Mouse (Mus musculus) myocyte (in vitro differentiated cells): ENCODE results near the gene Gm45785. TPM values are rescaled to one million over a fixed set of nuclear protein-coding genes. Genes with fewer than 3 reads are reported as not detected.

Experiments
- H3K27me3 ChIP-seq: one replicate; pipeline ENCODE4 v1.6.1; 2011; ENCODE audit not compliant: control insufficient read depth, insufficient read depth, insufficient read length
- H3K36me3 ChIP-seq: one replicate; pipeline ENCODE4 v1.6.1; 2011; ENCODE audit not compliant: control insufficient read depth, insufficient read depth
- H3K4me2 ChIP-seq: one replicate; pipeline ENCODE4 v1.6.1; 2011; ENCODE audit warnings: low read depth, control low read depth
- H3K4me3 ChIP-seq: one replicate; pipeline ENCODE4 v1.5.1; 2011; ENCODE audit warnings: mild to moderate bottlenecking, control low read depth, moderate library complexity
- H3K79me2 ChIP-seq: one replicate; pipeline ENCODE4 v1.6.1; 2011; ENCODE audit not compliant: control insufficient read depth, insufficient read depth
- H3ac ChIP-seq: one replicate; pipeline ENCODE4 v1.6.1; 2011; ENCODE audit not compliant: control insufficient read depth, insufficient read length
- CEBPB ChIP-seq: IDR thresholded peaks from 2 replicates; pipeline ENCODE4 v1.6.1; 2011; ENCODE audit warnings: mild to moderate bottlenecking, moderate library complexity; ENCODE audit not compliant: poor library complexity, insufficient read depth, severe bottlenecking
- E2F4 ChIP-seq: IDR thresholded peaks from one replicate; pipeline ENCODE4 v1.6.1; 2011; ENCODE audit warnings: mild to moderate bottlenecking, control low read depth, moderate library complexity; ENCODE audit not compliant: insufficient read depth
- MAX ChIP-seq: IDR thresholded peaks from one replicate; pipeline ENCODE4 v1.6.1; 2011; ENCODE audit warnings: low read depth, mild to moderate bottlenecking, control low read depth
- MYOD1 ChIP-seq, 3 experiments: IDR thresholded peaks; one replicate each; pipeline ENCODE4 v1.6.1; 2011; ENCODE audit warnings: control low read depth in 2 of 3, low read depth in 2 of 3, mild to moderate bottlenecking in 2 of 3, moderate library complexity in 1 of 3; ENCODE audit not compliant: insufficient read length in 2 of 3, control insufficient read depth in 1 of 3
- MYOG ChIP-seq, 3 experiments: IDR thresholded peaks; one replicate each; pipeline ENCODE4 v1.6.1; 2011; ENCODE audit warnings: control low read depth in 2 of 3, low read depth in 2 of 3, mild to moderate bottlenecking in 2 of 3; ENCODE audit not compliant: insufficient read length in 2 of 3, control insufficient read depth in 1 of 3, insufficient read depth in 1 of 3
- POLR2A ChIP-seq: IDR thresholded peaks from one replicate; pipeline ENCODE4 v1.6.1; 2011; ENCODE audit warnings: low read depth, mild to moderate bottlenecking, control low read depth, moderate library complexity; ENCODE audit not compliant: insufficient read length
- POLR2AphosphoS2 ChIP-seq: IDR thresholded peaks from one replicate; pipeline ENCODE4 v1.6.1; 2011; ENCODE audit warnings: low read depth, control low read depth; ENCODE audit not compliant: insufficient read length
- REST ChIP-seq: IDR thresholded peaks from one replicate; pipeline ENCODE4 v1.6.1; 2011; ENCODE audit warnings: mild to moderate bottlenecking, control low read depth, moderate library complexity; ENCODE audit not compliant: insufficient read depth, insufficient read length
- SRF ChIP-seq: IDR thresholded peaks from one replicate; pipeline ENCODE4 v1.6.1; 2011; ENCODE audit warnings: low read depth; ENCODE audit not compliant: control insufficient read depth, insufficient read length
- TCF12 ChIP-seq: IDR thresholded peaks from one replicate; pipeline ENCODE4 v1.6.1; 2011; ENCODE audit warnings: mild to moderate bottlenecking, control low read depth; ENCODE audit not compliant: poor library complexity, insufficient read depth, severe bottlenecking
- TCF3 ChIP-seq: IDR thresholded peaks from one replicate; pipeline ENCODE4 v1.6.1; 2011; ENCODE audit warnings: low read depth, control low read depth; ENCODE audit not compliant: insufficient read length
- USF1 ChIP-seq: IDR thresholded peaks from one replicate; pipeline ENCODE4 v1.6.1; 2011; ENCODE audit warnings: low read depth, mild to moderate bottlenecking, control low read depth, moderate library complexity
- polyA plus RNA-seq: library from polyadenylated mRNA; unstranded; fragments of >200 nt; fragmentation: generic; extraction: Trizol; gene quantifications from one replicate; pipeline ENCODE4 v1.2.1, GENCODE M21; 2012; ENCODE audit warnings: missing spikeins

The Gm45785 gene
- polyA plus RNA-seq, 1 experiment: not detected

DNA sequence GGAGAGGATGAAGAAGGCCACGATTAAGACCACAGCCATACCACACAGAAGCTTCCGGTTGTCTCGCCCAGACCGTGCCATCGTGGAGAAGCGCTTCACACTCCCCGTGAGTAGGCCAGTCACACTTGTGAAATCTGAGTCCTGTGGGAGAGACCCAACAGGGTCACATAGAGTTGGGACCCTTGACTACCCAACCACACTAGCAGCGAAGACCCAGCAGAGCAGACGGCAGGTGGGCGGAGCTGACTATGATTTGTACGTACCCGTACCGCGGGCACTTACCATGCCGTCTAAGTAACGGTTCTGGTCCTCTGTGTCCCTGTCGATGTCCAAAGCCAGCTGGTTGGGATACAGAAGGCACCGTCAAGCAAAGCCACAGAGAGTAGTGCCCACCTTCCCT lies 1.6 kb downstream of the Gm45785 start:
- Histone ChIP-seq H3K79me2 (peaks cover 42% of the 10 kb centered on the region), H3ac (no peak overlapping the region), H3K4me2 (no peak overlapping the region), H3K36me3 (peaks cover 6% of the 10 kb centered on the region), H3K4me3 (peak overlapping the region; percentile 97), H3K27me3 (no peaks in the 10 kb centered on the region)
- TF ChIP-seq TCF3 (no peak), USF1 (no peak), TCF12 (no peak), MAX (no peak)

DNA sequence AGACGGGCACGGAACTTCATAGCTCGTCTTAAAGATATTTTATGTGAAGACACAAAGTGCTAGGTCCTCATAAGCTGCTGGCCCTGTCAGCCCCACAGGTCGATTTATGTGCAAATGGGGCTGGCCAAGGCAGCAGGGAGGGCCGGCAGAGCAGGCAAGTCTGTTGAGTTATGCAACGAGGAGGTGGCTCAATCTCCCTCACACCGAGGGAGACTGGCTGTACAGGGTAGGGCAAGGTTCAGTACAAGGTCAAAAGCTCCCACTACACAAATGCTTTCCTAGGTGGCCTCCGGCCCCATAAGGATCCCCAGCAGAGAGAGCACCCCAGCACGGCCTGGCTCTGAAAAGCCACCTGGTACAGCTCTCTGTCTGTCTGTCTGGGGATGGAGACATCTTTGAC lies 2.7 kb downstream of the Gm45785 start:
- no peaks in the 10 kb centered on the region for H3K27me3 ChIP-seq
- no peak overlapping the region for H3K4me3 ChIP-seq
- peaks cover 6% of the 10 kb centered on the region for H3K36me3 ChIP-seq
- H3K79me2 ChIP-seq: peaks cover 31% of the 10 kb centered on the region
- TF ChIP-seq MAX (no peak), POLR2AphosphoS2 (no peak), CEBPB (no peak), TCF3 (no peak), USF1 (no peak), REST (no peak), E2F4 (no peak), SRF (no peak), POLR2A (no peak), TCF12 (no peak), MYOD1 (IDR thresholded peaks at IDR 0.05; ENCODE audit: control insufficient read depth in 1 of 3, insufficient read length in 2 of 3, low read depth in 2 of 3) (no peak), MYOG (IDR thresholded peaks at IDR 0.05; ENCODE audit: control insufficient read depth in 1 of 3, insufficient read depth in 1 of 3, insufficient read length in 2 of 3, low read depth in 2 of 3) (no peak)
- H3K4me2 ChIP-seq: no peak overlapping the region
- no peak overlapping the region for H3ac ChIP-seq

DNA sequence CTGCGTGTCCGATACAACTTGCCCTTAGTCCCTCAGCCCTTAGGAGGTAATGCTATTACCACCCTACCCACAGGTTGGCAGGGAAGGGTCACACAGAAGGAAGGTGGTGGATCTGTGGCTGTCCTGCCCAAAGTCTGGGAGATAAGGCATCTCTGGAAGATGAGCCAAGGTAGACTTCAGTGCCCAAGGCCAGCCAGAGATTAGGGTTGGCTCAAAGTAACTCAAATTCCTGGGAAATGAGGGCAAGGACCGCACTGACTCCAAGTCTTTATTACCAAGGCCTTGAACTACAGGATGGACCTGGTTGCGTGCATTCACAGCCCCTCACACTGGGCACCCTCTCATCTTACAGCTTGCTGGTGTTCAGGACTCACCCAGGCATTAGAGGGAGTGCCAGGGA lies 4.2 kb downstream of the Gm45785 start:
- Histone ChIP-seq H3K79me2 (peaks cover 21% of the 10 kb centered on the region), H3K4me3 (no peak overlapping the region), H3K36me3 (peaks cover 6% of the 10 kb centered on the region), H3K4me2 (no peak overlapping the region), H3K27me3 (no peaks in the 10 kb centered on the region), H3ac (no peak overlapping the region)
- no peak for TF ChIP-seq USF1
- no peak for TF ChIP-seq E2F4
- TF ChIP-seq CEBPB: no peak
- TF ChIP-seq MAX: no peak
- no peak for TF ChIP-seq POLR2A
- no peak for TF ChIP-seq MYOG (IDR thresholded peaks at IDR 0.05; ENCODE audit: control insufficient read depth in 1 of 3, insufficient read depth in 1 of 3, insufficient read length in 2 of 3, low read depth in 2 of 3)
- TF ChIP-seq POLR2AphosphoS2: no peak
- no peak for TF ChIP-seq TCF3
- no peak for TF ChIP-seq REST
- TF ChIP-seq TCF12: no peak
- no peak for TF ChIP-seq MYOD1 (IDR thresholded peaks at IDR 0.05; ENCODE audit: control insufficient read depth in 1 of 3, insufficient read length in 2 of 3, low read depth in 2 of 3)
- TF ChIP-seq SRF: no peak

DNA sequence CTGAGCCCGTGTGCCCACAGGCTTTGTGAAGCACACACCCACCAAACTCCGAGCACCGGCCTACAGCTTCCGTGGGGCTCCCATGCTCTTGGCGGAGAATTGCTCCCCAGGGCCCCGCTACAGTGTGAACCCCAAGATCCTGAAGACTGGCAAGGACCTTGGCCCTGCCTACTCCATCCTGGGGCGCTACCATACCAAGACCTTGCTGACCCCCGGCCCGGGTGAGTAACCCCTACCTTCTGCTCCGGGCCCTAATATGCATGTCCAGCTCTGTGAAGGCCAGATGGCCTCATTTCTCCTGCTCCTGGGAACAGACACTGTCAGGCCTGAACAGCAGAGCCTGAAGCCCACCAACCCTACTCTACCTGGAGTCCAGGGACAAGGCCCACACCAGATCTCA lies 7.5 kb downstream of the Gm45785 start:
- H3K79me2 ChIP-seq: peaks cover 5% of the 10 kb centered on the region
- no peak overlapping the region for H3K4me3 ChIP-seq
- H3K36me3 ChIP-seq: peaks cover 6% of the 10 kb centered on the region
- H3K27me3 ChIP-seq: peaks cover 10% of the 10 kb centered on the region
- TF ChIP-seq E2F4: no peak
- TF ChIP-seq TCF12: no peak
- TF ChIP-seq REST: no peak
- no peak overlapping the region for H3K4me2 ChIP-seq
- H3ac ChIP-seq: no peak overlapping the region

DNA sequence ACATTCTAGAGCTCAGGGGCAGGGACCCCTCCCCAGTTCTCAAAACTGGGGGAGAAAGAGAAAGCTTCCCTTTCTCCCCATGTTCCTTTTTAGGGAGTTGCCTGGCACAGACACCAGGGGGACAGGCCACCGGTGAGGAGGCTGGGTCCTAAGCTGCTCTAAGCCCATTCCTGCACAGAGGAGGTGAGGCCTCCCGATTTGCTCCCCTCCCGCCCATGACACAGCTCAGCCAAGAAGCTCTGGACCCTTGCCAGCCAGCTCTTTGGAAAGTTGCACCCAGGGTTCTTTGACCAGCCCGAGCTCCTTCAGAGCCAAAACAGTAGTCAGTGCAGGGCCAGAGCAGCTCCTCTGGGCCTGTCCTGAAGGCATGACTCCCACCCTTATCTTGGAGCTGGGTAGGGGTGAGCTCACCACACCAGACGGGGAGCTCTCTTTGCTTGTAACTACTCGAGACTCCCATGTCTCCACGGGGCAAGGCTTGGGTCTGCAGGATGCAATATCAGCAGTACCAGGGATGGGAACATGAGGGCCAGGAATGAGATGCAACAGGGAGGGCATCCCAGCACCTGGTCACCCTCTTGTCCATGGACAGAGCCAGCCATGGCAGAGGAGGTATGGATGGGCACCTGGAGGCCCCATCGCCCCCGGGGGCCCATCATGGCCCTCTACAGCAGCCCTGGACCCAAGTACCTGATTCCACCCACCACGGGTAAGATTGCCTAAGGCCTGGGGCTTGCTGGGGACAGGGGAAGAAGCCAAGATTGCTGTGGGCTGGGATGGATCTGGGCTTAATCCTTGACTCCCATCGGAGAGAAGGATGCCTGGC lies 8.2 kb downstream of the Gm45785 start, which contains the start of gene Odf3:
Gene Odf3, plus strand, starts transcription at position 51 of the 826 bp plus-strand sequence.
- H3K36me3 ChIP-seq: peaks cover 1% of the 10 kb centered on the region
- H3ac ChIP-seq: no peak within 1 kb of the TSS
- no peak for TF ChIP-seq MYOG (IDR thresholded peaks at IDR 0.05; ENCODE audit: control insufficient read depth in 1 of 3, insufficient read depth in 1 of 3, insufficient read length in 2 of 3, low read depth in 2 of 3)

More for the DNA sequence above, 8.2 kb downstream of the Gm45785 start, which contains the start of gene Odf3:
- Histone ChIP-seq H3K4me2 (no peak within 1 kb of the TSS), H3K4me3 (no peak within 1 kb of the TSS), H3K27me3 (peaks cover 12% of the 10 kb centered on the region), H3K79me2 (peaks cover 2% of the 10 kb centered on the region)
